Mouse (Mus musculus) hindbrain, postnatal 0 days (tissue): Measurements from ENCODE around the gene Scfd2. TPM values are rescaled to one million over a fixed set of nuclear protein-coding genes. Genes with fewer than 3 reads are reported as not detected.
A peak's percentile ranks its signal among the peaks of the same experiment; 100 is the strongest.

ENCODE experiments used
- ATAC-seq: fragments of 200-750 bp; cut with Nextera tagmentation; 2 replicates; pipeline ENCODE4 v1.8.0; 2017; ENCODE audit warnings: mild to moderate bottlenecking, moderate TSS enrichment, moderate library complexity
- DNase-seq: peaks from one replicate; pipeline ENCODE4 v3.0.0-alpha.2; 2015; ENCODE audit warnings: low spot score
- H3K27ac ChIP-seq: fragments of 300-500 bp; sonication (generic); 2 replicates; pipeline ENCODE4 v1.5.1; 2014; ENCODE audit warnings: mild to moderate bottlenecking
- H3K27me3 ChIP-seq: fragments of 300-500 bp; sonication (generic); 2 replicates; pipeline ENCODE4 v1.6.1; 2014; ENCODE audit warnings: low read length, mixed read lengths; ENCODE audit not compliant: insufficient read depth
- H3K36me3 ChIP-seq: fragments of 300-500 bp; sonication (generic); 2 replicates; pipeline ENCODE4 v1.6.1; 2014; ENCODE audit warnings: low read length, mixed read lengths; ENCODE audit not compliant: insufficient read depth
- H3K4me1 ChIP-seq: fragments of 300-500 bp; sonication (generic); 2 replicates; pipeline ENCODE4 v1.6.1; 2014; ENCODE audit warnings: antibody characterized with exemption, low read length, mixed read lengths; ENCODE audit not compliant: insufficient read depth
- H3K4me2 ChIP-seq: fragments of 300-500 bp; sonication (generic); 2 replicates; pipeline ENCODE4 v1.6.1; 2014; ENCODE audit warnings: low read depth, mild to moderate bottlenecking, low read length, moderate library complexity, mixed read lengths
- H3K4me3 ChIP-seq: fragments of 300-500 bp; sonication (generic); 2 replicates; pipeline ENCODE4 v1.5.1; 2014; ENCODE audit warnings: low read length
- H3K9ac ChIP-seq: fragments of 300-500 bp; sonication (generic); replicated peaks from 2 replicates; pipeline ENCODE4 v1.6.1; 2014; ENCODE audit warnings: mild to moderate bottlenecking, low read length, moderate library complexity, mixed read lengths
- H3K9me3 ChIP-seq: fragments of 300-500 bp; sonication (generic); 2 replicates; pipeline ENCODE4 v1.6.1; 2016; ENCODE audit warnings: low read length, mixed read lengths
- CTCF ChIP-seq: IDR thresholded peaks from 2 replicates; pipeline ENCODE4 v1.5.1; 2016; ENCODE audit warnings: antibody characterized with exemption, control low read depth, low read depth
- WGBS: fragments of 180-500 bp; shearing (Covaris S2); extraction: QIAGEN DNeasy Blood & Tissue Kit; methylation state at CpG from one replicate; pipeline ENCODE4 v1.1.7; 2014; 5-methylcytosine and 5-hydroxymethylcytosine counted together
- polyA plus RNA-seq: library from polyadenylated mRNA; unstranded; fragments of >200 nt; fragmentation: Nextera tagmentation; extraction: Ambion mirVana; gene quantifications from 2 replicates; pipeline ENCODE4 v1.2.1, GENCODE M21; 2015
- total RNA-seq: library from RNA; depleted of rRNA; stranded (reverse); fragments of >200 nt; gene quantifications from 2 replicates; pipeline ENCODE4 v1.2.3, GENCODE M21; 2014

Scfd2 gene
- total and polyA plus RNA-seq, 2 experiments from 2014 or later, result 18.9 to 35.1 TPM

GRCm38 (mm10) chr5:74336780-74337179 lies 194.8 kb downstream of the Scfd2 start:
- no peaks in the 10 kb centered on the region for H3K9me3 ChIP-seq
- H3K27me3 ChIP-seq, result no peaks in the 10 kb centered on the region
- peak; percentile 81 for ATAC-seq
- H3K4me2 ChIP-seq, result no peak overlapping the region
- H3K4me3 ChIP-seq, result no peak overlapping the region
- no peaks in the 10 kb centered on the region for H3K36me3 ChIP-seq
- H3K9ac ChIP-seq, result no peak overlapping the region
- no peak for TF ChIP-seq CTCF
- peak; percentile 89 for DNase-seq
- peak overlapping the region; percentile 3; the same call in 1 of the 2 replicates for H3K27ac ChIP-seq
- WGBS, result 35% methylated on average over 12 of the region's 12 CpGs
- H3K4me1 ChIP-seq, result peaks cover 3% of the 10 kb centered on the region; the same call in 1 of the 2 replicates

GRCm38 (mm10) chr5:74333258-74333657 lies 198.3 kb downstream of the Scfd2 start:
- no peak overlapping the region for H3K4me2 ChIP-seq
- WGBS, result 83% methylated on average over 3 of the region's 3 CpGs
- no peak overlapping the region for H3K9ac ChIP-seq
- H3K9me3 ChIP-seq, result no peaks in the 10 kb centered on the region
- H3K4me1 ChIP-seq, result peaks cover 3% of the 10 kb centered on the region; the same call in 1 of the 2 replicates
- no peaks in the 10 kb centered on the region for H3K36me3 ChIP-seq
- H3K27ac ChIP-seq, result no peak overlapping the region
- no peak overlapping the region for H3K4me3 ChIP-seq
- no peaks in the 10 kb centered on the region for H3K27me3 ChIP-seq
- TF ChIP-seq CTCF, result no peak
- ATAC-seq, result no peak
- no peak for DNase-seq

- TF ChIP-seq CTCF, result no peak
- Histone ChIP-seq H3K27me3 (no peaks in the 10 kb centered on the region), H3K4me3 (no peak overlapping the region), H3K4me2 (no peak overlapping the region), H3K9me3 (no peaks in the 10 kb centered on the region), H3K36me3 (no peaks in the 10 kb centered on the region), H3K27ac (no peak overlapping the region), H3K9ac (no peak overlapping the region), H3K4me1 (no peaks in the 10 kb centered on the region)
- ATAC-seq (no peak), DNase-seq (no peak)
- WGBS, result 96% methylated on average over 6 of the region's 6 CpGs
Observed at GRCm38 (mm10) chr5:74326228-74326627, 205.3 kb downstream of the Scfd2 start.

GRCm38 (mm10) chr5:74321010-74321746 lies 210.4 kb downstream of the Scfd2 start:
- no peak overlapping the region for H3K4me2 ChIP-seq
- WGBS, result 82% methylated on average over 10 of the region's 10 CpGs
- no peak overlapping the region for H3K4me3 ChIP-seq

GRCm38 (mm10) chr5:74319551-74319950 lies 212.0 kb downstream of the Scfd2 start:
- WGBS, result 85% methylated on average over 2 of the region's 2 CpGs
- no peak for TF ChIP-seq CTCF
- no peaks in the 10 kb centered on the region for H3K4me1 ChIP-seq

More at GRCm38 (mm10) chr5:74321010-74321746, 210.4 kb downstream of the Scfd2 start:
- no peak for DNase-seq
- no peaks in the 10 kb centered on the region for H3K36me3 ChIP-seq
- ATAC-seq, result no peak
- no peaks in the 10 kb centered on the region for H3K9me3 ChIP-seq
- no peak overlapping the region for H3K27ac ChIP-seq
- no peaks in the 10 kb centered on the region for H3K4me1 ChIP-seq
- H3K27me3 ChIP-seq, result no peaks in the 10 kb centered on the region
- no peak for TF ChIP-seq CTCF
- no peak overlapping the region for H3K9ac ChIP-seq

GRCm38 (mm10) chr5:74317174-74317573 lies 214.4 kb downstream of the Scfd2 start:
- Histone ChIP-seq H3K4me2 (no peak overlapping the region), H3K27me3 (0 out of 2 replicates have a peak, but pooled peaks cover 5% of the 10 kb centered on the region), H3K9ac (no peak overlapping the region), H3K36me3 (no peaks in the 10 kb centered on the region), H3K4me3 (no peak overlapping the region), H3K4me1 (no peaks in the 10 kb centered on the region), H3K9me3 (no peaks in the 10 kb centered on the region), H3K27ac (no peak overlapping the region)
- no peak for TF ChIP-seq CTCF
- DNase-seq (no peak), ATAC-seq (no peak)
- 94% methylated on average over 3 of the region's 3 CpGs for WGBS

More at GRCm38 (mm10) chr5:74319551-74319950, 212.0 kb downstream of the Scfd2 start:
- H3K27ac ChIP-seq, result no peak overlapping the region
- H3K4me2 ChIP-seq, result no peak overlapping the region
- H3K4me3 ChIP-seq, result no peak overlapping the region
- H3K9ac ChIP-seq, result no peak overlapping the region
- no peak for DNase-seq
- no peaks in the 10 kb centered on the region for H3K27me3 ChIP-seq
- no peak for ATAC-seq
- H3K36me3 ChIP-seq, result no peaks in the 10 kb centered on the region
- no peaks in the 10 kb centered on the region for H3K9me3 ChIP-seq
